In genomic region chr5:118029420-118029819, GRCm38 (mm10) we compare ENCODE assay signal across 8 mouse cellular contexts. TPM values are rescaled to one million over a fixed set of nuclear protein-coding genes. Genes with fewer than 3 reads are reported as not detected.
A peak's percentile ranks its signal among the peaks of the same experiment; 100 is the strongest.
DNase-seq lines count a peak whose midpoint lies in the region; ATAC-seq and TF ChIP-seq lines count a peak whose summit lies in the region.

No protein-coding gene starts in this region.

- H3K9me3 ChIP-seq in hindbrain, embryonic 11.5 days (ENCODE audit: control insufficient read depth, low read length), result no peaks in the 10 kb centered on the region
- H3K9me3 ChIP-seq in limb, embryonic 10.5 days (replicated peaks), result no peaks in the 10 kb centered on the region

- peak overlapping the region; percentile 22 for H3K4me3 ChIP-seq in lung, adult 2 months (replicated peaks; ENCODE audit: extremely low read depth, low read depth, low read length)
- H3K4me3 ChIP-seq in hindbrain, embryonic 11.5 days (ENCODE audit: low read depth, low read length), result peak overlapping the region; percentile 63
- peak overlapping the region; percentile 68 for H3K4me3 ChIP-seq in limb, embryonic 10.5 days
- peak overlapping the region; percentile 10 for H3K4me3 ChIP-seq in myocyte

- no peak for TF ChIP-seq POLR2A in lung, adult 2 months (IDR thresholded peaks at IDR 0.05; ENCODE audit: borderline replicate concordance, extremely low read depth, low read depth, low read length)
- TF ChIP-seq POLR2A in myocyte (IDR thresholded peaks at IDR 0.05; ENCODE audit: insufficient read length, low read depth), result no peak

- peak overlapping the region; percentile 99 for H3K4me2 ChIP-seq in hindbrain, embryonic 11.5 days (replicated peaks; ENCODE audit: low read depth, low read length)
- H3K4me2 ChIP-seq in myocyte (ENCODE audit: low read depth), result peak overlapping the region; percentile 82

- H3K27ac ChIP-seq in hindbrain, embryonic 11.5 days (ENCODE audit: low read depth, low read length), result no peak overlapping the region
- H3K27ac ChIP-seq in limb, embryonic 10.5 days, result no peak overlapping the region

- peaks cover 48% of the 10 kb centered on the region for H3K27me3 ChIP-seq in hindbrain, embryonic 11.5 days (ENCODE audit: control insufficient read depth, insufficient read depth, low read length)
- H3K27me3 ChIP-seq in limb, embryonic 10.5 days (ENCODE audit: low read depth, poor library complexity, severe bottlenecking), result peaks cover 71% of the 10 kb centered on the region
- H3K27me3 ChIP-seq in myocyte (ENCODE audit: control insufficient read depth, insufficient read depth, insufficient read length), result peaks cover 41% of the 10 kb centered on the region

- H3K4me1 ChIP-seq in lung, adult 2 months (ENCODE audit: control insufficient read depth, insufficient read depth, low read length), result peaks cover 6% of the 10 kb centered on the region
- peaks cover 14% of the 10 kb centered on the region for H3K4me1 ChIP-seq in hindbrain, embryonic 11.5 days (replicated peaks; ENCODE audit: control insufficient read depth, insufficient read depth, low read length)
- peaks cover 49% of the 10 kb centered on the region for H3K4me1 ChIP-seq in limb, embryonic 10.5 days

- no peak for ATAC-seq in hindbrain, embryonic 11.5 days (ENCODE audit: low FRiP score)

- 5% methylated on average over 10 of the region's 10 CpGs for WGBS in lung, adult 2 months
- 2% methylated on average over 10 of the region's 10 CpGs for WGBS in hindbrain, embryonic 11.5 days
- 3% methylated on average over 10 of the region's 10 CpGs for WGBS in limb, embryonic 10.5 days

- no peak overlapping the region for H3ac ChIP-seq in myocyte (ENCODE audit: control insufficient read depth, insufficient read length)

- no peak overlapping the region for H3K9ac ChIP-seq in hindbrain, embryonic 11.5 days (ENCODE audit: low read depth, low read length)

- TF ChIP-seq CTCF in lung, adult 2 months (IDR thresholded peaks at IDR 0.05; ENCODE audit: insufficient read depth, low read length), result no peak

- no peaks in the 10 kb centered on the region for H3K36me3 ChIP-seq in hindbrain, embryonic 11.5 days (ENCODE audit: control insufficient read depth, insufficient read depth, low read length)
- no peaks in the 10 kb centered on the region for H3K36me3 ChIP-seq in limb, embryonic 10.5 days
- no peaks in the 10 kb centered on the region for H3K36me3 ChIP-seq in myocyte (ENCODE audit: control insufficient read depth, insufficient read depth)

- no peak for DNase-seq in lung, adult 2 months
- no peak for DNase-seq in lung, postnatal 36 days
- DNase-seq in cerebellum, adult 8-10 months, result peak; percentile 70
- DNase-seq in hindbrain, embryonic 11.5 days (ENCODE audit: low spot score), result peak; percentile 41
- no peak for DNase-seq in limb, embryonic 10.5 days (ENCODE audit: low spot score)
- DNase-seq in thymus, postnatal 25 days, result peak; percentile 83
- no peak for DNase-seq in gastrocnemius, adult 8-10 months (ENCODE audit: low spot score in 2 of 2)

- no peaks in the 10 kb centered on the region for H3K79me2 ChIP-seq in myocyte (ENCODE audit: control insufficient read depth, insufficient read depth)

TF ChIP-seq in myocyte, 11 proteins besides CTCF, POLR2A, EP300 and RAD21:
- TF ChIP-seq MAX (IDR thresholded peaks at IDR 0.05; ENCODE audit: low read depth) (no peak), POLR2AphosphoS2 (IDR thresholded peaks at IDR 0.05; ENCODE audit: insufficient read length, low read depth) (no peak), SRF (IDR thresholded peaks at IDR 0.05; ENCODE audit: control insufficient read depth, insufficient read length, low read depth) (no peak), REST (IDR thresholded peaks at IDR 0.05; ENCODE audit: insufficient read depth, insufficient read length) (no peak), TCF3 (IDR thresholded peaks at IDR 0.05; ENCODE audit: insufficient read length, low read depth) (no peak), TCF12 (IDR thresholded peaks at IDR 0.05; ENCODE audit: insufficient read depth, poor library complexity, severe bottlenecking) (no peak), CEBPB (IDR thresholded peaks at IDR 0.05; ENCODE audit: insufficient read depth, poor library complexity, severe bottlenecking) (no peak), E2F4 (IDR thresholded peaks at IDR 0.05; ENCODE audit: insufficient read depth) (no peak), USF1 (IDR thresholded peaks at IDR 0.05; ENCODE audit: low read depth) (peak; percentile 87), MYOG (IDR thresholded peaks at IDR 0.05; ENCODE audit: control insufficient read depth in 1 of 3, insufficient read depth in 1 of 3, insufficient read length in 2 of 3, low read depth in 2 of 3) (peak in 1 of 3 experiments; percentile 68), MYOD1 (IDR thresholded peaks at IDR 0.05; ENCODE audit: control insufficient read depth in 1 of 3, insufficient read length in 2 of 3, low read depth in 2 of 3) (peak in 1 of 3 experiments; percentile 75)

RNA-seq across cellular contexts. Expression of gene Tesc, which starts 1.9 kb away (rescaled TPM):
- polyA plus RNA-seq in lung, adult 2 months (2012; rRNA removed), result 5.0 and 6.1 TPM in 2 replicates
- 0.63 and 1.4 TPM in 2 replicates for polyA plus RNA-seq in hindbrain, embryonic 11.5 days (2014; fragmentation: Nextera tagmentation; extraction: Ambion mirVana)
- 0.14 and 0.48 TPM in 2 replicates for polyA plus RNA-seq in limb, embryonic 10.5 days (2016; fragmentation: Nextera tagmentation; extraction: Ambion mirVana)
- polyA plus RNA-seq in myocyte (2012; fragmentation: generic; extraction: Trizol), result 3.1 TPM
- total RNA-seq in gastrocnemius, adult 8-10 months (2022), result 1 to 10 TPM in 1 of 4 experiments, under 1 TPM in 2, not detected in 1; 0.41 to 1.3 (median 0.75) TPM

RNA-seq across cellular contexts. Expression of gene Fbxo21, which starts 52.9 kb away (rescaled TPM):
- polyA plus RNA-seq in lung, adult 2 months (2012; rRNA removed), result 31.9 and 33.9 TPM in 2 replicates
- polyA plus RNA-seq in hindbrain, embryonic 11.5 days (2014; fragmentation: Nextera tagmentation; extraction: Ambion mirVana), result 80.2 and 93.6 TPM in 2 replicates
- 86.1 and 93.4 TPM in 2 replicates for polyA plus RNA-seq in limb, embryonic 10.5 days (2016; fragmentation: Nextera tagmentation; extraction: Ambion mirVana)
- 9.9 TPM for polyA plus RNA-seq in myocyte (2012; fragmentation: generic; extraction: Trizol)
- total RNA-seq in gastrocnemius, adult 8-10 months (2022), result 10 to 100 TPM; 11.5 to 13.2 (median 12.5) TPM

Comparison
In these comparisons a context has a peak if more than half of its experiments do, and no peak if none do; other contexts are left out.
1. DNase-seq: peak in cerebellum, adult 8-10 months (single experiment), hindbrain, embryonic 11.5 days (single experiment) and thymus, postnatal 25 days (single experiment); none in lung, adult 2 months (single experiment), lung, postnatal 36 days (single experiment), limb, embryonic 10.5 days (single experiment) and gastrocnemius, adult 8-10 months (0 of 2).
2. H3K4me3 ChIP-seq: peak in every context shown above with its lines; median percentile 68 in limb, embryonic 10.5 days; 63 in hindbrain, embryonic 11.5 days; 22 in lung, adult 2 months; 10 in myocyte.